Comparison of ENCODE assay signal across 9 mouse cellular contexts in genomic region chr16:91898850-91899848, GRCm38 (mm10).
DNase-seq lines count a peak whose midpoint lies in the region; ATAC-seq and TF ChIP-seq lines count a peak whose summit lies in the region.
"Had no signal": no experiment of that assay in that cellular context is flagged by ENCODE, and none has a peak within 500 bp of the region (broad histone marks: within the 10 kb centered on the region; RNA-seq: fewer than 3 reads in every experiment).

No protein-coding gene starts in this region.

- no peak overlapping the region for H3K27ac ChIP-seq in heart, postnatal 0 days (ENCODE audit: low read depth)
- no peak overlapping the region for H3K27ac ChIP-seq in MEL (ENCODE audit: control insufficient read depth, low read depth, low read length)
- H3K27ac ChIP-seq in embryonic facial prominence, embryonic 15.5 days (replicated peaks) = peak overlapping the region; percentile 41; the same call in 1 of the 2 replicates
- H3K27ac ChIP-seq in lung, postnatal 0 days (ENCODE audit: low read length) = no peak overlapping the region
- no peak overlapping the region for H3K27ac ChIP-seq in intestine, postnatal 0 days (ENCODE audit: low read depth, low read length)

- no peak for TF ChIP-seq POLR2A in MEL (IDR thresholded peaks at IDR 0.05; ENCODE audit: control insufficient read depth in 1 of 2, insufficient read depth in 1 of 2, low read depth in 1 of 2, low read length in 2 of 2, poor library complexity in 1 of 2)

- no peak for TF ChIP-seq EP300 in heart, postnatal 0 days (IDR thresholded peaks at IDR 0.05; ENCODE audit: low read depth)
- no peak for TF ChIP-seq EP300 in MEL (IDR thresholded peaks at IDR 0.05; ENCODE audit: low read depth in 1 of 2, low read length in 2 of 2)
- no peak for TF ChIP-seq EP300 in lung, postnatal 0 days (IDR thresholded peaks at IDR 0.05)

- no peak for TF ChIP-seq RAD21 in MEL (IDR thresholded peaks at IDR 0.05; ENCODE audit: low read depth, low read length)

- peak; percentile 33; the same call in 1 of the 2 replicates for ATAC-seq in heart, postnatal 0 days (ENCODE audit: insufficient read depth, low read depth)
- no peak for ATAC-seq in embryonic facial prominence, embryonic 15.5 days (ENCODE audit: insufficient number of reproducible peaks, low FRiP score, low TSS enrichment, low read depth)
- peak; percentile 32; the same call in 1 of the 2 replicates for ATAC-seq in lung, postnatal 0 days
- ATAC-seq in intestine, postnatal 0 days = no peak

- H3K36me3 ChIP-seq in heart, postnatal 0 days (replicated peaks; ENCODE audit: control insufficient read depth, insufficient read depth, low read length) = no peaks in the 10 kb centered on the region
- no peaks in the 10 kb centered on the region for H3K36me3 ChIP-seq in MEL (ENCODE audit: control insufficient read depth in 1 of 2, insufficient read depth in 2 of 2, low read length in 2 of 2)
- no peaks in the 10 kb centered on the region for H3K36me3 ChIP-seq in embryonic facial prominence, embryonic 15.5 days
- H3K36me3 ChIP-seq in lung, postnatal 0 days (ENCODE audit: insufficient read depth, low read length) = no peaks in the 10 kb centered on the region
- no peaks in the 10 kb centered on the region for H3K36me3 ChIP-seq in intestine, postnatal 0 days (ENCODE audit: control insufficient read depth, insufficient read depth)

- DNase-seq in heart, postnatal 0 days (ENCODE audit: low spot score) = no peak
- no peak for DNase-seq in heart, postnatal 10 days
- peak; percentile 45 for DNase-seq in MEL (ENCODE audit: low read depth, low spot score)
- peak; percentile 40 for DNase-seq in lung, postnatal 0 days (ENCODE audit: low spot score)
- DNase-seq in right cerebral cortex, adult 2 months (ENCODE audit: low spot score in 2 of 2) = no peak
- no peak for DNase-seq in retina, embryonic 14.5 days (ENCODE audit: low spot score)
- DNase-seq: adrenal gland, adult 8-10 months had no signal

- 0 out of 2 replicates have a peak, but pooled peaks cover 2% of the 10 kb centered on the region for H3K9me3 ChIP-seq in heart, postnatal 0 days (replicated peaks; ENCODE audit: control insufficient read depth, low read length)
- H3K9me3 ChIP-seq in MEL (replicated peaks; ENCODE audit: insufficient read depth, low read length) = no peaks in the 10 kb centered on the region
- H3K9me3 ChIP-seq in embryonic facial prominence, embryonic 15.5 days (replicated peaks) = no peaks in the 10 kb centered on the region
- H3K9me3 ChIP-seq in lung, postnatal 0 days (ENCODE audit: low read length) = no peaks in the 10 kb centered on the region
- no peaks in the 10 kb centered on the region for H3K9me3 ChIP-seq in intestine, postnatal 0 days (ENCODE audit: control insufficient read depth)

- no peak overlapping the region for H3K4me2 ChIP-seq in heart, postnatal 0 days (ENCODE audit: low read depth, low read length)
- no peak overlapping the region for H3K4me2 ChIP-seq in embryonic facial prominence, embryonic 15.5 days (replicated peaks)
- no peak overlapping the region for H3K4me2 ChIP-seq in lung, postnatal 0 days (replicated peaks; ENCODE audit: low read depth, low read length)
- H3K4me2 ChIP-seq in intestine, postnatal 0 days (replicated peaks; ENCODE audit: low read depth) = no peak overlapping the region

- no peaks in the 10 kb centered on the region for H3K79me2 ChIP-seq in MEL (ENCODE audit: control insufficient read depth, insufficient read depth, low read length, poor library complexity)

- no peaks in the 10 kb centered on the region for H3K4me1 ChIP-seq in heart, postnatal 0 days (ENCODE audit: control insufficient read depth, insufficient read depth)
- peaks cover 0 to 7% of the 10 kb centered on the region in 2 experiments; a peak in 2 of 4 replicates for H3K4me1 ChIP-seq in MEL (ENCODE audit: control insufficient read depth in 1 of 2, insufficient read depth in 2 of 2, low read length in 2 of 2)
- H3K4me1 ChIP-seq in embryonic facial prominence, embryonic 15.5 days = peaks cover 25% of the 10 kb centered on the region
- H3K4me1 ChIP-seq in lung, postnatal 0 days (ENCODE audit: insufficient read depth, low read depth, low read length) = no peaks in the 10 kb centered on the region
- H3K4me1 ChIP-seq in intestine, postnatal 0 days (replicated peaks; ENCODE audit: control insufficient read depth, insufficient read depth, low read length) = no peaks in the 10 kb centered on the region

- no peak for TF ChIP-seq CTCF in heart, postnatal 0 days (IDR thresholded peaks at IDR 0.05; ENCODE audit: low read depth)
- TF ChIP-seq CTCF in MEL (IDR thresholded peaks at IDR 0.05 in 2 of 3, conservative IDR thresholded peaks at IDR 0.05 in 1 of 3; ENCODE audit: control insufficient read depth in 1 of 3, insufficient read depth in 1 of 3, low read depth in 2 of 3, low read length in 3 of 3, poor library complexity in 1 of 3, severe bottlenecking in 1 of 3) = no peak
- TF ChIP-seq CTCF in lung, postnatal 0 days (IDR thresholded peaks at IDR 0.05) = no peak
- no peak for TF ChIP-seq CTCF in intestine, postnatal 0 days (IDR thresholded peaks at IDR 0.05; ENCODE audit: low read depth)

- 53% methylated on average over 22 of the region's 22 CpGs for WGBS in heart, postnatal 0 days
- WGBS in embryonic facial prominence, embryonic 15.5 days = 52% methylated on average over 22 of the region's 22 CpGs
- 48% methylated on average over 22 of the region's 22 CpGs for WGBS in lung, postnatal 0 days
- WGBS in intestine, postnatal 0 days = 58% methylated on average over 22 of the region's 22 CpGs

- H3K9ac ChIP-seq in heart, postnatal 0 days (replicated peaks; ENCODE audit: low read depth, low read length) = no peak overlapping the region
- no peak overlapping the region for H3K9ac ChIP-seq in MEL (ENCODE audit: control insufficient read depth, low read depth, low read length, poor library complexity, severe bottlenecking)
- no peak overlapping the region for H3K9ac ChIP-seq in embryonic facial prominence, embryonic 15.5 days
- H3K9ac ChIP-seq in lung, postnatal 0 days (replicated peaks; ENCODE audit: low read depth) = no peak overlapping the region
- no peak overlapping the region for H3K9ac ChIP-seq in intestine, postnatal 0 days (ENCODE audit: low read depth, low read length)

- no peaks in the 10 kb centered on the region for H3K27me3 ChIP-seq in heart, postnatal 0 days (ENCODE audit: control insufficient read depth, insufficient read depth, low read length)
- H3K27me3 ChIP-seq in MEL (ENCODE audit: control insufficient read depth in 1 of 2, insufficient read depth in 2 of 2, low read length in 2 of 2) = no peaks in the 10 kb centered on the region
- H3K27me3 ChIP-seq in embryonic facial prominence, embryonic 15.5 days = no peaks in the 10 kb centered on the region
- H3K27me3 ChIP-seq in lung, postnatal 0 days (replicated peaks; ENCODE audit: insufficient read depth, low read length) = no peaks in the 10 kb centered on the region
- H3K27me3 ChIP-seq in intestine, postnatal 0 days (replicated peaks; ENCODE audit: control insufficient read depth, insufficient read depth, low read length) = no peaks in the 10 kb centered on the region

- no peak overlapping the region for H3K4me3 ChIP-seq in heart, postnatal 0 days (ENCODE audit: low read depth, low read length)
- H3K4me3 ChIP-seq in MEL (ENCODE audit: control insufficient read depth in 1 of 2, insufficient read depth in 1 of 2, low read depth in 2 of 2, low read length in 2 of 2) = no peak overlapping the region
- H3K4me3 ChIP-seq in embryonic facial prominence, embryonic 15.5 days (replicated peaks) = no peak overlapping the region
- H3K4me3 ChIP-seq in lung, postnatal 0 days (ENCODE audit: low read depth, low read length) = no peak overlapping the region
- H3K4me3 ChIP-seq in intestine, postnatal 0 days (ENCODE audit: low read depth, low read length) = no peak overlapping the region

- intact Hi-C loops in heart, postnatal 10 days (cut with DNase I) = no loop called here

TF ChIP-seq in MEL, 35 proteins besides CTCF, POLR2A, EP300 and RAD21:
- 0 out of 2 replicates have a peak, but pooled peaks have one; percentile 35 for TF ChIP-seq MAX (IDR thresholded peaks at IDR 0.05; ENCODE audit: low read length)
- peak; percentile 25; the same call in 1 of the 2 replicates for TF ChIP-seq BHLHE40 (IDR thresholded peaks at IDR 0.05; ENCODE audit: borderline replicate concordance, low read depth, low read length)
- no peak for TF ChIP-seq MAFK (IDR thresholded peaks at IDR 0.05; ENCODE audit: borderline replicate concordance, low read depth, low read length)
- TF ChIP-seq MXI1 (IDR thresholded peaks at IDR 0.05; ENCODE audit: low read depth, low read length) = peak; percentile 43; the same call in 1 of the 2 replicates

Comparison
In these comparisons a context has a peak if more than half of its experiments do, and no peak if none do; other contexts are left out.
1. ATAC-seq: peak in heart, postnatal 0 days (single experiment) and lung, postnatal 0 days (single experiment); none in embryonic facial prominence, embryonic 15.5 days (single experiment) and intestine, postnatal 0 days (single experiment).
2. DNase-seq: peak in MEL (single experiment) and lung, postnatal 0 days (single experiment); none in heart, postnatal 0 days (single experiment), heart, postnatal 10 days (0 of 2), right cerebral cortex, adult 2 months (0 of 2) and retina, embryonic 14.5 days (single experiment).